ENCODE assay signal across 8 mouse cellular contexts in the genomic region with DNA sequence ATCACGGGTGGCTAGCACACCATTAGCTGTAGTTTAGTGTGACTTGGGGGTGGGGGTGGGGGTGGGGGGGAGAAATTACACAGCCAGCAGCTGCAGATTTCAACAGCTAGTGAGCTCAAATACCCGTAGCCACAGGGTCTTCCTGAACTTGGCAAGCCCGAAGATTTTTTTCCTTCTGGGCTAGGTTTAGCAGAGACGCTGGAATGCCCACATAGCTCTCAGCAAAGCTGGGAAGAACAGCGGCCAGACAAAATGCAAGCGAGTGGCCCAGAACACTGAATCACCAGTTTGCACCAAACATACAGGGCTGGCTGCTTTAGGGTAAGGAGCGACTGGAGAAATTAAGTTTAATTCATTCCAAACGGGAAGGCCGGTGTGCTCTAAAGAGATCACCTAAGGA. TPM values are rescaled to one million over a fixed set of nuclear protein-coding genes. Genes with fewer than 3 reads are reported as not detected.
DNase-seq lines count a peak whose midpoint lies in the region; ATAC-seq and TF ChIP-seq lines count a peak whose summit lies in the region.

No protein-coding gene starts in this region.

- ATAC-seq in hindbrain, embryonic 16.5 days = 0 out of 2 replicates have a peak, but pooled peaks have one; percentile 23

- 18% methylated on average over 9 of the region's 9 CpGs for WGBS in heart, adult 2 months
- WGBS in hindbrain, embryonic 16.5 days = 16% methylated on average over 9 of the region's 9 CpGs

- DNase-seq in heart, adult 2 months = no peak
- no peak for DNase-seq in heart, postnatal 25 days (ENCODE audit: low spot score)
- peak; percentile 7 for DNase-seq in lung, postnatal 10 days
- no peak for DNase-seq in adrenal gland, postnatal 36 days
- DNase-seq in frontal cortex, postnatal 14 days (ENCODE audit: low spot score in 2 of 2) = no peak
- DNase-seq in cerebellum, adult 9-10 months = no peak

- H3K27ac ChIP-seq in heart, adult 2 months = peak overlapping the region; percentile 64; the same call in 1 of the 2 replicates
- H3K27ac ChIP-seq in cortical plate, adult 2 months (ENCODE audit: insufficient read depth, low read length) = no peak overlapping the region
- no peak overlapping the region for H3K27ac ChIP-seq in hindbrain, embryonic 16.5 days (ENCODE audit: low read depth, low read length)

- TF ChIP-seq POLR2A in heart, adult 2 months (IDR thresholded peaks at IDR 0.05; ENCODE audit: insufficient read depth, low read depth, low read length) = no peak
- TF ChIP-seq POLR2A in cortical plate, adult 2 months (IDR thresholded peaks at IDR 0.05; ENCODE audit: extremely low read depth, insufficient read depth, low read length) = no peak

- no peaks in the 10 kb centered on the region for H3K36me3 ChIP-seq in heart, adult 2 months (ENCODE audit: control insufficient read depth, insufficient read depth, low read length)
- H3K36me3 ChIP-seq in hindbrain, embryonic 16.5 days (ENCODE audit: control insufficient read depth, insufficient read depth, low read length) = no peaks in the 10 kb centered on the region

- intact Hi-C loops in heart, adult 2 months (cut with DNase I) = no loop called here
- intact Hi-C loops in heart, postnatal 25 days (cut with DNase I) = loop anchor here (5.0 kb wide), 1 partner anchor 49 kb away; no protein-coding TSS in a partner anchor

- TF ChIP-seq EP300 in heart, adult 2 months (IDR thresholded peaks at IDR 0.05; ENCODE audit: insufficient read depth, low read depth, low read length) = no peak

- no peaks in the 10 kb centered on the region for H3K9me3 ChIP-seq in hindbrain, embryonic 16.5 days (ENCODE audit: control insufficient read depth, low read length)

- H3K79me2 ChIP-seq in heart, adult 2 months (replicated peaks; ENCODE audit: control insufficient read depth, insufficient read depth, low read length) = no peaks in the 10 kb centered on the region

- no peak for TF ChIP-seq CTCF in heart, adult 2 months (IDR thresholded peaks at IDR 0.05)
- TF ChIP-seq CTCF in cortical plate, adult 2 months (IDR thresholded peaks at IDR 0.05; ENCODE audit: extremely low read depth, insufficient read depth, low read length) = no peak

- H3K4me1 ChIP-seq in heart, adult 2 months (ENCODE audit: control insufficient read depth, insufficient read depth, low read length) = no peaks in the 10 kb centered on the region; the same call in 1 of the 2 replicates
- H3K4me1 ChIP-seq in cortical plate, adult 2 months (ENCODE audit: control insufficient read depth, insufficient read depth, low read length) = no peaks in the 10 kb centered on the region
- H3K4me1 ChIP-seq in hindbrain, embryonic 16.5 days (ENCODE audit: control insufficient read depth, insufficient read depth, low read depth, low read length) = no peaks in the 10 kb centered on the region

- peak overlapping the region; percentile 85; the same call in 1 of the 2 replicates for H3K9ac ChIP-seq in heart, adult 2 months (ENCODE audit: low read depth, low read length)
- H3K9ac ChIP-seq in hindbrain, embryonic 16.5 days (ENCODE audit: low read depth, low read length) = no peak overlapping the region

- peak overlapping the region; percentile 99 for H3K4me2 ChIP-seq in hindbrain, embryonic 16.5 days (ENCODE audit: low read length)

- peak overlapping the region; percentile 63 for H3K4me3 ChIP-seq in heart, adult 2 months
- peak overlapping the region; percentile 36 for H3K4me3 ChIP-seq in cortical plate, adult 2 months (ENCODE audit: insufficient read depth, low read length)
- peak overlapping the region; percentile 71 for H3K4me3 ChIP-seq in hindbrain, embryonic 16.5 days (ENCODE audit: low read length)

- H3K27me3 ChIP-seq in heart, adult 2 months (ENCODE audit: control insufficient read depth, insufficient read depth, low read length) = peaks cover 5% of the 10 kb centered on the region
- no peaks in the 10 kb centered on the region for H3K27me3 ChIP-seq in hindbrain, embryonic 16.5 days (replicated peaks; ENCODE audit: control insufficient read depth, insufficient read depth, low read length)

RNA-seq across cellular contexts. Expression of gene Slc16a12, which starts 0.9 kb away (rescaled TPM):
- 1 to 10 TPM; 2.0 to 2.7 TPM for total RNA-seq in heart, adult 2 months (2021)
- polyA plus RNA-seq in heart, adult 2 months (2012; rRNA removed) = 1.7 and 3.3 TPM in 2 replicates
- total RNA-seq in heart, postnatal 25 days (2021) = 1 to 10 TPM; 2.2 to 2.6 TPM
- 1.7 and 2.0 TPM in 2 replicates for polyA plus RNA-seq in cortical plate, adult 2 months (2012; rRNA removed)
- 2.7 and 4.0 TPM in 2 replicates for polyA plus RNA-seq in hindbrain, embryonic 16.5 days (2015; fragmentation: Nextera tagmentation; extraction: Ambion mirVana)
- under 1 TPM; 0.33 to 0.36 TPM for total RNA-seq in adrenal gland, postnatal 36 days (2021)
